Mouse (Mus musculus): ENCODE measurements around the gene Usp5. TPM values are rescaled to one million over a fixed set of nuclear protein-coding genes. Genes with fewer than 3 reads are reported as not detected.
"Not testable (repeated sequence)": the region's sequence is repeated elsewhere in the genome, so short reads cannot be mapped to it uniquely, and the experiment has no call there.

Usp5 gene
- total RNA-seq, 2 experiments from 2014 or later: 174 to 188 TPM

GRCm38 (mm10) chr6:124811701-124812560 is 17.4 kb downstream of the Usp5 start:
- DNase-seq: peak in 1 of 2 experiments; percentile 1

- DNase-seq: peak in 1 of 2 experiments; percentile 1
Observed at GRCm38 (mm10) chr6:124811403-124811665, 17.9 kb downstream of the Usp5 start.

GRCm38 (mm10) chr6:124810566-124811402 is 18.5 kb downstream of the Usp5 start:
- not testable (repeated sequence) for DNase-seq

- DNase-seq: no peak
Observed at GRCm38 (mm10) chr6:124809775-124810538, 19.3 kb downstream of the Usp5 start.

DNA sequence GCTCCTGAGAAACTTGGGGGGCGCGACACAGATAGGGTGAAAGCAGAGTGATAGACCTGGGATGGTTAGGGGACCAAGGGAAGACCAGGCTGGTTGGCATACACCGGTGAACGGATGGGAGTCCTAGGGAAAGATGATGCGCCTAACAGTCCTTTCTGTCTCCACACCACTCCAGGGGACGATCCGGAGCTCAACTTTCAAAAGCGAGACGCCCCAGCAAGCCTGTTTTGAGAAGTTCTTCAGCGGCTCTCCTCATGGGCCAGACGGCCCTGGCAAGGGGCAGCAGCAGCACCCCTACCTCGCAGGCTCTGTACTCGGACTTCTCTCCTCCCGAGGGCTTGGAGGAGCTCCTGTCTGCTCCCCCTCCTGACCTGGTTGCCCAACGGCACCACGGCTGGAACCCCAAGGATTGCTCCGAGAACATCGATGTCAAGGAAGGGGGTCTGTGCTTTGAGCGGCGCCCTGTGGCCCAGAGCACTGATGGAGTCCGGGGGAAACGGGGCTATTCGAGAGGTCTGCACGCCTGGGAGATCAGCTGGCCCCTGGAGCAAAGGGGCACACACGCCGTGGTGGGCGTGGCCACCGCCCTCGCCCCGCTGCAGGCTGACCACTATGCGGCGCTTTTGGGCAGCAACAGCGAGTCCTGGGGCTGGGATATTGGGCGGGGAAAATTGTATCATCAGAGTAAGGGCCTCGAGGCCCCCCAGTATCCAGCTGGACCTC is 20.1 kb downstream of the Usp5 start:
- peak; percentile 64 to 67 for DNase-seq

GRCm38 (mm10) chr6:124808358-124809012 is 20.8 kb downstream of the Usp5 start, which contains the start of gene Spsb2:
Spsb2 (plus strand) TSS chr6:124808661.
- peak in 1 of 2 experiments; percentile 53 for DNase-seq

GRCm38 (mm10) chr6:124807986-124808357 is 21.3 kb downstream of the Usp5 start:
- no peak for DNase-seq

DNA sequence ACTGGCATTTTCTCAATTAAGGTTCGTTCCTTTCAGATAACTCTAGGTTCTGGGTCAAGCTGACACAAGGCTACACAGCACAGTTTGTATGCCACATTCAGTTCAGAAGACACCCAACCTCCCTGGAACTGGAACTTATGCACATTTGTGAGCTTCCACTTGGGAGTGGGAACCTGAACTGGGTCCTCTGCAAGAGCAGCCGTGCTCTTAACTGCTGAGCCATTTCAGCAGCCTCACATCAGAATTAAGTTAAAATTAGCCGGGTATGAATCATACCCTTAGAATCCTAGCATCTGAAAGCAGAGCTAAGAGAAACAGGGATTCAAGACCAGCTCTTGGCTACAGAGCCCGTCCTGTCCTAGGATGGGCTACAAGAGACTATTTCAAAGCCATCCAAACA is 21.9 kb downstream of the Usp5 start:
- no peak for DNase-seq

DNA sequence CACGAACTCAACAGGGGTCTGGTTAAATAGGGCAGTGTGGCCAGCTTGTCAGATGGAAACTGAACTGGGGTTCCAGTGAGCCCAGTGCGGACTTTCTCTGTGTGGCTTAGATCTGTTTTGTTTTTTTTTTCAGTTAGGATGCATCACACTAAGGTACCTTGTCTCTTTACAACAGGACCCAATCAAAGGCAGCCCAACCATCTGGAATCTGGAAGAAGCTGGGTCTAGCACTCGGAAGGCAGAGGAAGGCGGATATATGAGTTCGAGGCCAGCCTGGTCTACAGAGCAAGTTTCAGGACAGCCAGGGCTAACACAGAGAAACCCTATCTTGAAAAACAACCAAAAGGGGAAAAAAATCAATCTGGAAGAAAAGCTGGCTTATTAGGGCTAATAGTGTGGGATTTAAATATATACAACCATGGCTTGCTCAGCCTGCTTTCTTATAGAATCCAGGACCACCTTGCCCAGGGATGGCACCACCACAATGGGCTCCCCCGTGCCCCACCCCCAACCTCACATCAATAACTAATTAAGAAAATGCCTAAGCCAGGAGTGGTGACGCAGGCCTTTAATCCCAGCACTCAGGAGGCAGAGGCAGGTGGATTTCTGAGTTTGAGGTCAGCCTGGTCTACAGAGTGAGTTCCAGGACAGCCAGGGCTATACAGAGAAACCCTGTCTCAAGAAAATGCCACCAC is 22.7 kb downstream of the Usp5 start:
- DNase-seq: no peak

DNA sequence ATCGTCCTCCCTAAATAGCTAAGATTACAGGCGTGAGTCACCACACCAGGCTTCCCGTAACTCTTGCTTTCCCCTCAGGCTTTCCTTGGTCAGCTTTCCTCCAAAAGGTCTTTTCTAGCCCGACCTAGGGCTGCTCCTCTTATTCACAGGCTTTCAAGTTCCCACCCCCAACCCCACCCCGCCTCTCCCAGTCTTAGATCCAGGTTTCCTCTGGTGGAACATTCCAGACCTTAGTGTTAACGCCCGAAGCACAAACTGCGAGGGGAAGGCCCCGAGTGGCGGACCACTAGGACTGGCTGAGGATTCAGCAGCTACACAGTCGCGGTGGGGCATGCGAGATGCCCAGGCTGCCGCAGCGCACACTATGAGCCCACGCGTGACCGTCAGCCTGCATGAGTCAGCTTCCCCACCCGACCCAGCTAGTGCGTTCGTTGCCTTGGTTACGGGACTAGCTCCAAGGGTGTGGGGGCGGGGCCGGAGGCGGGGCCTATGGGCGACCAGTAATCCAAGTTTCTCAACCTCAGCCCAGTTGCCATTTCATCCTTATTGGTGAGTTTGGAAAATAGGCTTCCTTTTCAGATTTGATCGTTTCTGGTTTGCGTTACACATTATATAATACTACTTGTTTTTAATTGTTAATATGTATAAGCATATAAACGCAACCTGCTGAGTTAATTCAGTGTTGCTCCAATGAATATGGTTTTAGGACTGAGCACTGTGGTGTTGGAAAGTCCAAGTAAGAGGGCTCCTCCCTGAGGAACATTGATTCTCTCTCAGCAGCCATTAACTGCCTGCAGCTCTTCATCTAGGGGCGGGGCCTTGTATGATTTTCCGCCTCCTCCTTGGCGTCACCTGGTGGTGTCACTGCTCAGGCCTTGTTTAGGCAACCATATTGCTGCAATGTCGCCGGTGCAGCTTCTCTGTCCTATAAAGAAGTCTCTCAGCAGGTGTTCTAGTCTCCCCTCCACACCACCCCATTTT is 23.7 kb downstream of the Usp5 start:
- peak; percentile 95 for DNase-seq

GRCm38 (mm10) chr6:124804341-124804740 is 24.9 kb downstream of the Usp5 start:
- DNase-seq: no peak

DNA sequence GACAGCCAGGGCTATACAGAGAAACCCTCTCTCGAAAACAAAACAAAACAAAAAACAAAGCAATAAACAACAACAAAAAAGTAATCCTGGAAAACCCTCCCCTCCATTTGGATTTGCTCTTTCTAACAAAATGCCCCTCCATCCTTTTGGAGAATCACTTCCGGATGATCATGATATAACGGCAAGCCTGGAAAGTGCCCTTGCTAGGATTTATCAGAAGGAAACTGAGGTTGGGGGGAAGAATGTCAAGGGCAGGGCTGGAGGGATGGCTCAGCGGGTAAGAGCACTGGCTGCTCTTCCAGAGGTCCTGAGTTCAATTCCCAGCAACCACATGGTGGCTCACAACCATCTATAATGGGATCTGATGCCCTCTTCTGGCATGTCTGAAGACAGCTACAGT is 25.6 kb downstream of the Usp5 start:
- not testable (repeated sequence) for DNase-seq

GRCm38 (mm10) chr6:124803061-124803460 is 26.2 kb downstream of the Usp5 start:
- no peak for DNase-seq

- DNase-seq: not testable (repeated sequence)
Observed at GRCm38 (mm10) chr6:124802400-124802799, 26.9 kb downstream of the Usp5 start.

GRCm38 (mm10) chr6:124796200-124796599 is 33.1 kb downstream of the Usp5 start:
- no peak for DNase-seq

DNA sequence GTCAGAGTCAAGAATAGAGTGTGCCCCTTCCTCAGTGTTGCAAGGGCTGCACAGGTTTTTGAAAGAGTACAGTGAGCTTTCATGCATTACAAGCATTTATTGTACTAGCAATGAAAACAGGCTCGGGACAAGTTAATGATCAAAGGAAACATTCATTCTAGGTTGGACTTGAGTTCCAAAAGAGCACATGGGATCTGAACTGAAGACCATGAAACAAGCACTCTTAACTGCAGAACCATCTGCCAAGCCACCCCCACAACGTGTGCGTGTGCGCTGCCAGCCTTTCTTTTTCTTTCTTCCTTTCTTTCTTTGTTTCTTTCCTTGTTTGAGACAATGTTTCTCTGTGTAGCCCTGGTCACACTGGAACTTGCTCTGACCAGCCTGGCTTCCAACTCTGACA is 33.5 kb downstream of the Usp5 start:
- DNase-seq: no peak

GRCm38 (mm10) chr6:124791911-124792310 is 37.4 kb downstream of the Usp5 start:
- no peak for DNase-seq

GRCm38 (mm10) chr6:124790121-124790520 is 39.2 kb downstream of the Usp5 start:
- no peak for DNase-seq

DNA sequence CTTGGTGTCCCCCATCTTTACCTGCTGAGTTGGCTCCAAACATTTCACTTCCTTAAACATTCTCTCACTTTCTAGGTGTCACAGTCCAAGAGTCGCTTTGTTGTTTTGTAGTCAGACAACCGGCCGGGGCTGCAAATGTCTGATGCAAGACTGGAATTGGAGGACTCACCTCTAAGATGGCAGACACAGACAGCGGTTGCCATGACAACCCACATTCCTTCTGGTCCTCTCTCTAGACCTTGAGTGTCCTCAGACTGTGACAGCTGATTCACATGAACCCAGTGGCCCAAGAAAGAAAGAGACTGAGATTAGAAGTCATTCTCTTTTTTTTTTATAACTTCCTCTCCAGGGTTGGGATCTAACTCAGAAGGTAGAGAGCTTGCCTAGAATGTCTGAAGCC is 39.8 kb downstream of the Usp5 start:
- no peak for DNase-seq

GRCm38 (mm10) chr6:124787722-124788121 is 41.6 kb downstream of the Usp5 start:
- DNase-seq: no peak
